Comparison of ENCODE assay signal across 11 mouse cellular contexts in genomic region chr7:35259384-35259783, GRCm38 (mm10). TPM values are rescaled to one million over a fixed set of nuclear protein-coding genes. Genes with fewer than 3 reads are reported as not detected.
DNase-seq lines count a peak whose midpoint lies in the region; ATAC-seq and TF ChIP-seq lines count a peak whose summit lies in the region.
"Had no signal": no experiment of that assay in that cellular context is flagged by ENCODE, and none has a peak within 500 bp of the region (broad histone marks: within the 10 kb centered on the region; RNA-seq: fewer than 3 reads in every experiment).

No protein-coding gene starts in this region.

- no peak for TF ChIP-seq POLR2A in CH12.LX (IDR thresholded peaks at IDR 0.05; ENCODE audit: low read depth, low read length)

- intact Hi-C loops in heart, postnatal 36 days (cut with DNase I) = no loop called here

- H3K9ac ChIP-seq in CH12.LX (ENCODE audit: insufficient read depth, low read depth) = no peak overlapping the region
- H3K9ac ChIP-seq in ES-E14 (ENCODE audit: insufficient read depth, low read depth, low read length, poor library complexity, severe bottlenecking) = no peak overlapping the region
- no peak overlapping the region for H3K9ac ChIP-seq in liver, postnatal 0 days (replicated peaks)
- H3K9ac ChIP-seq: heart, embryonic 12.5 days; hindbrain, embryonic 15.5 days; liver, embryonic 13.5 days had no signal

- H3K27me3 ChIP-seq in CH12.LX (replicated peaks) = peaks cover 31% of the 10 kb centered on the region
- no peaks in the 10 kb centered on the region for H3K27me3 ChIP-seq in liver, postnatal 0 days (ENCODE audit: insufficient read depth, low read length)
- H3K27me3 ChIP-seq: hindbrain, embryonic 15.5 days had no signal

- no peak for TF ChIP-seq EP300 in CH12.LX (IDR thresholded peaks at IDR 0.05; ENCODE audit: low read length)
- no peak for TF ChIP-seq EP300 in liver, postnatal 0 days (IDR thresholded peaks at IDR 0.05; ENCODE audit: low read depth)

- TF ChIP-seq RAD21 in CH12.LX (IDR thresholded peaks at IDR 0.05; ENCODE audit: low read depth, low read length) = no peak; the same call in 1 of the 2 replicates

- H3K4me1 ChIP-seq in CH12.LX (ENCODE audit: control insufficient read depth in 1 of 2, insufficient read depth in 2 of 2) = peaks cover 11 to 21% of the 10 kb centered on the region in 2 experiments
- no peaks in the 10 kb centered on the region for H3K4me1 ChIP-seq in ES-E14 (ENCODE audit: control insufficient read depth in 2 of 2, insufficient read depth in 2 of 2, low read length in 2 of 2, poor library complexity in 1 of 2)
- H3K4me1 ChIP-seq in liver, postnatal 0 days (ENCODE audit: insufficient read depth) = no peaks in the 10 kb centered on the region
- H3K4me1 ChIP-seq: heart, embryonic 12.5 days; hindbrain, embryonic 15.5 days; liver, embryonic 13.5 days had no signal

- TF ChIP-seq CTCF in CH12.LX (conservative IDR thresholded peaks at IDR 0.05 in 1 of 2, IDR thresholded peaks at IDR 0.05 in 1 of 2; ENCODE audit: low read depth in 2 of 2, low read length in 2 of 2) = peak; percentile 19 to 29; a peak in 1 of 4 replicates
- peak; percentile 50 for TF ChIP-seq CTCF in liver, postnatal 0 days (IDR thresholded peaks at IDR 0.05; ENCODE audit: low read depth)

- no peak overlapping the region for H3K4me2 ChIP-seq in CH12.LX (ENCODE audit: insufficient read depth, low read depth, poor library complexity, severe bottlenecking)
- H3K4me2 ChIP-seq in liver, postnatal 0 days (ENCODE audit: low read depth, low read length) = no peak overlapping the region
- H3K4me2 ChIP-seq: heart, embryonic 12.5 days; hindbrain, embryonic 15.5 days; liver, embryonic 13.5 days had no signal

- in situ Hi-C loops in CH12.LX (cut with MboI; ENCODE audit: low pct_ligation_motif_present, low pct_unique_long_range_greater_than_20kb, low sequenced_read_pairs) (loop anchor here (5.0 kb wide), 1 partner anchor 82 kb away; no protein-coding TSS in a partner anchor), ES-E14 (cut with MboI; ENCODE audit: low sequenced_read_pairs in 2 of 2, unreplicated experiment in 2 of 2) (no loop called here)

- H3K79me2 ChIP-seq in CH12.LX (replicated peaks; ENCODE audit: control insufficient read depth, extremely low read depth, insufficient read depth, poor library complexity, severe bottlenecking) = no peaks in the 10 kb centered on the region

- no peak overlapping the region for H3K27ac ChIP-seq in CH12.LX (ENCODE audit: insufficient read depth, low read depth)
- no peak overlapping the region for H3K27ac ChIP-seq in ES-E14 (ENCODE audit: insufficient read depth, low read depth, low read length, poor library complexity, severe bottlenecking)
- H3K27ac ChIP-seq in liver, postnatal 0 days (ENCODE audit: low read depth) = no peak overlapping the region
- H3K27ac ChIP-seq: hindbrain, embryonic 15.5 days; liver, embryonic 13.5 days had no signal

- no peak overlapping the region for H3K4me3 ChIP-seq in CH12.LX (replicated peaks in 1 of 3; ENCODE audit: low read depth in 2 of 3, low read length in 2 of 3, poor library complexity in 1 of 3)
- no peak overlapping the region for H3K4me3 ChIP-seq in ES-E14 (ENCODE audit: insufficient read depth in 1 of 2, low read depth in 1 of 2, low read length in 2 of 2, poor library complexity in 1 of 2, severe bottlenecking in 1 of 2)
- no peak overlapping the region for H3K4me3 ChIP-seq in liver, postnatal 0 days (ENCODE audit: low read depth, low read length)
- H3K4me3 ChIP-seq: heart, embryonic 12.5 days; hindbrain, embryonic 15.5 days; liver, embryonic 13.5 days had no signal

- dilution Hi-C loops in CH12.LX (cut with MboI; ENCODE audit: extremely low pct_ligation_motif_present, extremely low pct_unique_long_range_greater_than_20kb, low sequenced_read_pairs) = no loop called here

- H3K9me3 ChIP-seq in CH12.LX (replicated peaks; ENCODE audit: low read length) (peaks cover 3% of the 10 kb centered on the region), ES-E14 (ENCODE audit: control insufficient read depth, insufficient read depth, low read depth, low read length) (no peaks in the 10 kb centered on the region)
- no peaks in the 10 kb centered on the region for H3K9me3 ChIP-seq in liver, postnatal 0 days (ENCODE audit: low read length)
- H3K9me3 ChIP-seq: heart, embryonic 12.5 days; hindbrain, embryonic 15.5 days; liver, embryonic 13.5 days had no signal

- no peaks in the 10 kb centered on the region for H3K36me3 ChIP-seq in CH12.LX (replicated peaks in 1 of 2; ENCODE audit: control insufficient read depth in 1 of 2, insufficient read depth in 1 of 2, low read length in 1 of 2)
- no peaks in the 10 kb centered on the region for H3K36me3 ChIP-seq in ES-E14 (ENCODE audit: control insufficient read depth, insufficient read depth, low read length, poor library complexity, severe bottlenecking)
- no peaks in the 10 kb centered on the region for H3K36me3 ChIP-seq in liver, postnatal 0 days (replicated peaks; ENCODE audit: insufficient read depth, low read length)
- H3K36me3 ChIP-seq: heart, embryonic 12.5 days; hindbrain, embryonic 15.5 days; liver, embryonic 13.5 days had no signal

- no peak for ATAC-seq in liver, postnatal 0 days

- DNase-seq in kidney, postnatal 4 days = peak; percentile 35 to 38
- DNase-seq in kidney, adult 18-20 months = no peak
- DNase-seq in CH12.LX (ENCODE audit: extremely low read depth) (no peak), ES-E14 (ENCODE audit: low read depth, low spot score) (peak; percentile 87)
- no peak for DNase-seq in liver, postnatal 0 days
- DNase-seq in heart, postnatal 36 days = no peak
- no peak for DNase-seq in lung, postnatal 14 days
- DNase-seq: liver, embryonic 13.5 days had no signal

- 83% methylated on average over 8 of the region's 8 CpGs for WGBS in liver, postnatal 0 days (ENCODE audit: insufficient replicate concordance)

TF ChIP-seq in CH12.LX, 34 proteins besides CTCF, POLR2A, EP300 and RAD21:
- TF ChIP-seq NELFE (IDR thresholded peaks at IDR 0.05; ENCODE audit: low read depth, low read length) = no peak
- no peak for TF ChIP-seq ZNF384 (IDR thresholded peaks at IDR 0.05; ENCODE audit: low read depth, low read length)
- TF ChIP-seq ZMIZ1 (IDR thresholded peaks at IDR 0.05; ENCODE audit: low read depth, low read length) = no peak
- TF ChIP-seq ZC3H11A (IDR thresholded peaks at IDR 0.05; ENCODE audit: low read depth, low read length) = no peak
- TF ChIP-seq USF1 (IDR thresholded peaks at IDR 0.05; ENCODE audit: low read depth, low read length) = no peak
- TF ChIP-seq ZKSCAN1 (IDR thresholded peaks at IDR 0.05; ENCODE audit: borderline replicate concordance, low read depth, low read length) = no peak
- no peak for TF ChIP-seq MEF2A (IDR thresholded peaks at IDR 0.05; ENCODE audit: borderline replicate concordance, low read depth, low read length)
- no peak for TF ChIP-seq RCOR1 (conservative IDR thresholded peaks at IDR 0.05; ENCODE audit: low read depth, low read length)
- no peak for TF ChIP-seq HCFC1 (IDR thresholded peaks at IDR 0.05; ENCODE audit: low read depth, low read length)
- no peak for TF ChIP-seq NRF1 (IDR thresholded peaks at IDR 0.05; ENCODE audit: low read depth, low read length)
- TF ChIP-seq MAFK (IDR thresholded peaks at IDR 0.05; ENCODE audit: insufficient replicate concordance, low read length) = no peak
- no peak for TF ChIP-seq JUND (conservative IDR thresholded peaks at IDR 0.05; ENCODE audit: low read depth, low read length)
- TF ChIP-seq CHD2 (IDR thresholded peaks at IDR 0.05; ENCODE audit: low read length) = no peak
- TF ChIP-seq E2F4 (IDR thresholded peaks at IDR 0.05; ENCODE audit: insufficient replicate concordance, low read depth, low read length) = no peak

TF ChIP-seq in ES-E14, 5 proteins besides CTCF, POLR2A, EP300 and RAD21:
- TF ChIP-seq ZC3H11A (IDR thresholded peaks at IDR 0.05; ENCODE audit: borderline replicate concordance, low read depth, low read length) (no peak), MAFK (IDR thresholded peaks at IDR 0.05; ENCODE audit: insufficient read depth, low read depth, low read length) (no peak), CHD2 (IDR thresholded peaks at IDR 0.05; ENCODE audit: low read depth, low read length) (no peak), HCFC1 (IDR thresholded peaks at IDR 0.05; ENCODE audit: borderline replicate concordance, insufficient read depth, low read length) (no peak), ZNF384 (IDR thresholded peaks at IDR 0.05; ENCODE audit: low read depth, low read length) (no peak)

RNA-seq across cellular contexts. Expression of gene Lrp3, which starts 44.1 kb away (rescaled TPM):
- total RNA-seq in CH12.LX (2012; rRNA removed) (not detected in 2 replicates), CH12.LX (2014; rRNA removed) (not detected in 2 replicates), ES-E14 (2012; rRNA removed) (3.1 and 3.7 TPM in 2 replicates)
- not detected in 2 replicates for polyA plus RNA-seq in CH12.LX (2012; ENCODE audit: insufficient read length, low read depth)
- polyA plus RNA-seq in liver, postnatal 0 days (2015; fragmentation: Nextera tagmentation; extraction: Ambion mirVana) = 0.61 and 0.69 TPM in 2 replicates
- 1 to 10 TPM; 8.2 to 9.5 TPM for total RNA-seq in heart, postnatal 36 days (2021)
- total RNA-seq: megakaryocyte-erythroid progenitor cell, adult 5-6 weeks had no signal

RNA-seq across cellular contexts. Expression of gene Gpatch1, which starts 58.9 kb away (rescaled TPM):
- total RNA-seq in CH12.LX (2012; rRNA removed) = 6.9 and 7.9 TPM in 2 replicates
- total RNA-seq in CH12.LX (2014; rRNA removed) = 4.2 and 4.3 TPM in 2 replicates
- polyA plus RNA-seq in CH12.LX (2012; ENCODE audit: insufficient read length, low read depth) = 13.8 and 14.2 TPM in 2 replicates
- 10.6 and 11.0 TPM in 2 replicates for total RNA-seq in ES-E14 (2012; rRNA removed)
- 4.9 and 5.6 TPM in 2 replicates for polyA plus RNA-seq in liver, postnatal 0 days (2015; fragmentation: Nextera tagmentation; extraction: Ambion mirVana)
- total RNA-seq in heart, postnatal 36 days (2021) = 10 to 100 TPM; 10.9 to 15.4 TPM

Comparison
In these comparisons a context has a peak if more than half of its experiments do, and no peak if none do; other contexts are left out.
1. DNase-seq: peak in kidney, postnatal 4 days (2 of 2) and ES-E14 (single experiment); none in kidney, adult 18-20 months (single experiment), CH12.LX (single experiment), liver, postnatal 0 days (single experiment), heart, postnatal 36 days (0 of 2) and lung, postnatal 14 days (single experiment).